Mouse (Mus musculus) forebrain, embryonic 11.5 days (tissue): Measurements from ENCODE around the gene Galc. TPM values are rescaled to one million over a fixed set of nuclear protein-coding genes. Genes with fewer than 3 reads are reported as not detected.

Experiments
- ATAC-seq: fragments of 200-750 bp; cut with Nextera tagmentation; replicated peaks from 2 replicates; pipeline ENCODE4 v1.8.0; 2017; ENCODE audit warnings: moderate TSS enrichment; ENCODE audit not compliant: low FRiP score
- DNase-seq: peaks from one replicate; pipeline ENCODE4 v3.0.0-alpha.2; 2017; ENCODE audit warnings: low spot score
- H3K27ac ChIP-seq: fragments of 300-500 bp; sonication (generic); 2 replicates; pipeline ENCODE4 v1.5.1; 2014; ENCODE audit warnings: low read depth, low read length
- H3K27me3 ChIP-seq: fragments of 300-500 bp; sonication (generic); 2 replicates; pipeline ENCODE4 v1.6.1; 2014; ENCODE audit warnings: mild to moderate bottlenecking, low read length, mixed read lengths; ENCODE audit not compliant: control insufficient read depth, insufficient read depth
- H3K36me3 ChIP-seq: fragments of 300-500 bp; sonication (generic); 2 replicates; pipeline ENCODE4 v1.6.1; 2014; ENCODE audit warnings: mild to moderate bottlenecking, low read length, moderate library complexity, mixed read lengths; ENCODE audit not compliant: control insufficient read depth, insufficient read depth
- H3K4me1 ChIP-seq: fragments of 300-500 bp; sonication (generic); replicated peaks from 2 replicates; pipeline ENCODE4 v1.6.1; 2014; ENCODE audit warnings: low read length, mixed read lengths; ENCODE audit not compliant: control insufficient read depth, insufficient read depth
- H3K4me2 ChIP-seq: fragments of 300-500 bp; sonication (generic); 2 replicates; pipeline ENCODE4 v1.6.1; 2014; ENCODE audit warnings: low read depth, mild to moderate bottlenecking, low read length, moderate library complexity, mixed read lengths; ENCODE audit not compliant: severe bottlenecking
- H3K4me3 ChIP-seq: fragments of 300-500 bp; sonication (generic); 2 replicates; pipeline ENCODE4 v1.5.1; 2014; ENCODE audit warnings: low read depth, low read length
- H3K9ac ChIP-seq: fragments of 300-500 bp; sonication (generic); 2 replicates; pipeline ENCODE4 v1.6.1; 2014; ENCODE audit warnings: low read length
- H3K9me3 ChIP-seq: fragments of 300-500 bp; sonication (generic); 2 replicates; pipeline ENCODE4 v1.6.1; 2016; ENCODE audit warnings: low read length, mixed read lengths; ENCODE audit not compliant: control insufficient read depth
- WGBS: fragments of 180-500 bp; shearing (Covaris S2); extraction: QIAGEN DNeasy Blood & Tissue Kit; methylation state at CpG from one replicate; pipeline ENCODE4 v1.1.7; 2014; 5-methylcytosine and 5-hydroxymethylcytosine counted together
- polyA plus RNA-seq: library from polyadenylated mRNA; unstranded; fragments of >200 nt; fragmentation: Nextera tagmentation; extraction: Ambion mirVana; gene quantifications from 2 replicates; pipeline ENCODE4 v1.2.1, GENCODE M21; 2014

Gene Galc
- polyA plus RNA-seq, 1 experiment from 2014 or later: 16.4 TPM

DNA sequence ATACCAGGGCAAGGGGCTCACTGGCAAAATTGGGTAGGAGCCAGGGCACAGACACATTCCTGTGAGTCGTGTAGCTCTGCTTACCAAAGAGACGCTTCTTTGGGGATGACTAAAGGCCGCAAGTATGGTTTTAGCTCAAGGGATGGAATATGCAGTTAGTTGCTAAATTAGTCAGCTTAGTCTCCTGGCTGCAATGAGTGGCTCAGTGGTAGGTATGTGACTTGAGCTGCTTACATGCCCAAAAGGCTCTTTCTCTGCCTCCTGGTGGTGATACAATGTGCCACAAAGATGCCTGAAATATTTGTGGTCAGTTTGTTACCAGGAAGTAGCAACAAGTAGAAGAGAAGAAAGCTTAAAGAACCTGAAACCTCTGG lies 24.2 kb upstream of the Galc start:
- 77% methylated on average over 3 of the region's 3 CpGs for WGBS
- H3K36me3 ChIP-seq: no peaks in the 10 kb centered on the region

DNA sequence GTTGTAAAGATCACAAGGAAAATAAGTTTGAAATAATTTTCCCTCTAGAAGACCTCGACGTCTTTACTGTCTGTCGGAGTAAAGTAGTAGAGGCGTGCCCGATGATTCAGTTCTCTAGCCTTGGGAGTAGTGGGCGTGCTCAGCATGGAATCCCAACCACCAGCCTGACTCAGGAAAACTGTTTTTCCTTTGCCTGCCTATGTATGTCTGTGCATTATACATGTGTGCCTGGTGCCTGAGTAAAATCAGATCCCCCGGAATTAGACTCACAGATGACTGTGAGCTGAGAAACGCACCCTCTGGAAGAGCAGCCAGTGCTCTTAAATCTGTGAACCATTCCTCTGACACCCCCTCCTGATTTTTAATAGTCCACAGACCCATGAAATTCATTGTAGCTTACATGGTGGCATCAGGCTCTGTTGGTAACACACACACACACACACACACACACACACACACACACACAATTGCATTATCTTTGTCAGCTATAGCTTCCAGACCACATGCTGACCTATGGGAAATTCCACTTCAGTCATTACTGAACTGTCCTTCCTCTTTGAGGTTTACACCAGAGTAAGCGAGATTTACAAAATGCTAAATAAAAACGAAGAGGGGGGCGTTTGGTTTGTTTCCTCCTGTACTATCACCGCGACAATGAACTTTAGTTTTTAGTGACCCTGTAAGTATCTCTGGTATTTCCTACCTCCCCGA lies 23.7 kb upstream of the Galc start:
- Histone ChIP-seq H3K4me1 (no peaks in the 10 kb centered on the region), H3K4me2 (no peak overlapping the region), H3K27ac (no peak overlapping the region), H3K9me3 (no peaks in the 10 kb centered on the region; the same call in 1 of the 2 replicates), H3K36me3 (no peaks in the 10 kb centered on the region), H3K9ac (no peak overlapping the region), H3K27me3 (no peaks in the 10 kb centered on the region), H3K4me3 (no peak overlapping the region)
- ATAC-seq (no peak), DNase-seq (no peak)
- 83% methylated on average over 14 of the region's 14 CpGs for WGBS

More for the DNA sequence above, 24.2 kb upstream of the Galc start:
- no peak overlapping the region for H3K4me2 ChIP-seq
- H3K27me3 ChIP-seq: no peaks in the 10 kb centered on the region
- H3K9me3 ChIP-seq: no peaks in the 10 kb centered on the region; the same call in 1 of the 2 replicates
- H3K27ac ChIP-seq: no peak overlapping the region
- no peaks in the 10 kb centered on the region for H3K4me1 ChIP-seq
- DNase-seq (no peak), ATAC-seq (no peak)
- no peak overlapping the region for H3K4me3 ChIP-seq
- H3K9ac ChIP-seq: no peak overlapping the region

DNA sequence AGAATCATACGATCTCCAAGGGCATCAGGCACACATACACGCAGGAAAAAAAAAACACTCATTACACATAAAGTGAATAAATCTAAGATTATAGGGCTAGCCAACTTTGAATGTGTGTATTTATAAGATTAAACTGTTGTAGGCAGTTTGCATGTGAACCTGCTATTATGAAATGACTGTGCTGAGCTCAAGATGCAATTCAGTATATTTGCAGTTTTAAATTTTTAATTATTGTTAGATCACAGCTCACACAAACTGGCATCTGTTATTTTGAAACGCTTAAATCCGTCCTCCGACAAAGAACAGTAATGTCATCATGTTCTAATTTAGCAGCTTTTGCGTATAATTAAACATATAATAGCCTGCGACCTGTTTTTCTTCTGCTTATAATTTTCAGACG lies 21.7 kb upstream of the Galc start:
- no peaks in the 10 kb centered on the region for H3K27me3 ChIP-seq
- H3K27ac ChIP-seq: no peak overlapping the region
- no peaks in the 10 kb centered on the region for H3K4me1 ChIP-seq
- H3K4me3 ChIP-seq: no peak overlapping the region
- no peak for DNase-seq
- H3K36me3 ChIP-seq: no peaks in the 10 kb centered on the region
- no peak overlapping the region for H3K4me2 ChIP-seq
- no peaks in the 10 kb centered on the region; the same call in 1 of the 2 replicates for H3K9me3 ChIP-seq
- ATAC-seq: no peak
- WGBS: 77% methylated on average over 8 of the region's 8 CpGs
- no peak overlapping the region for H3K9ac ChIP-seq

DNA sequence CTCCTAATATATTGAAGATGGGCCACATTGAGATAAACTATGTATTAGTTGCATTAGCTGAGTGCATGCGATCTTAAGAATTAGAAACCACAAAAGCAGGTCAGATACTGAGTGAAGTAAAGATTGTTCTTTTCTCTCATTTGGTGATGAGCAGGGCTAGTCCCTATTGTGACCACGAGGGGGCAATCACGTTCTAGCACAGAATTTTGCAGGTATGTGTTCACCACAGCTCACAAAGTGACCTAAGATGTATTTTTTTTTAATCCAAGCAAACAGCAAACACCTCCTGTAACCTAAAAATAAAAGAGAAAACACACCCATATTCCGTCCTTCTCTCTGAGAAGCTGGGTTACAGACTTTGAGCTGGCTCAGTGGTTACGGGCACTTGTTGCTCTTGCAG lies 21.3 kb upstream of the Galc start:
- Histone ChIP-seq H3K27me3 (no peaks in the 10 kb centered on the region), H3K9me3 (no peaks in the 10 kb centered on the region; the same call in 1 of the 2 replicates), H3K4me2 (no peak overlapping the region), H3K4me1 (no peaks in the 10 kb centered on the region), H3K4me3 (no peak overlapping the region), H3K36me3 (no peaks in the 10 kb centered on the region), H3K9ac (no peak overlapping the region), H3K27ac (no peak overlapping the region)
- WGBS: 34% methylated on average over 5 of the region's 5 CpGs
- ATAC-seq: 0 out of 2 replicates have a peak, but pooled peaks have one; percentile 60
- DNase-seq: peak; percentile 74

DNA sequence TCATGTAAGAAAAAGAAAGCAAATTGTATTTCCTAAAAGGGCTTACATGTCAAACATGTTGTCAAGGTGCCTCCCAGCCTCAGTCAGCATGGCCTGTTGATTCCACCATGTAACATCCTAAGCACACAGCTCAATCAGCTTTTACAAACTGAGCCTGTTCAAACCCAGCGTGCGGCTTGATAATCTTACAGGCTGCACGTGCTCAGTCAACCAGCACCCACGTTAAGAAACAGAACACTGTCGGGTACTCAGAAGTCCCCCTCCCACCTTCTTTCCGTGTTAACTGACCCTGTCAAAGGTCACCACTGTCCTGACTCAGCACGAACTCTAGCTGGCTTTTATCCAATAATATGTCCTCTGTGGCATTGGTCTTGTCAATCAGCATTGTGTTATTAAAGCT lies 13.2 kb upstream of the Galc start:
- WGBS: 62% methylated on average over 7 of the region's 7 CpGs
- H3K36me3 ChIP-seq: no peaks in the 10 kb centered on the region
- no peak overlapping the region for H3K27ac ChIP-seq
- DNase-seq (no peak), ATAC-seq (no peak)
- H3K4me1 ChIP-seq: 0 out of 2 replicates have a peak, but pooled peaks cover 1% of the 10 kb centered on the region
- no peak overlapping the region for H3K4me2 ChIP-seq
- H3K9me3 ChIP-seq: no peaks in the 10 kb centered on the region
- no peaks in the 10 kb centered on the region for H3K27me3 ChIP-seq
- H3K4me3 ChIP-seq: no peak overlapping the region
- H3K9ac ChIP-seq: no peak overlapping the region

DNA sequence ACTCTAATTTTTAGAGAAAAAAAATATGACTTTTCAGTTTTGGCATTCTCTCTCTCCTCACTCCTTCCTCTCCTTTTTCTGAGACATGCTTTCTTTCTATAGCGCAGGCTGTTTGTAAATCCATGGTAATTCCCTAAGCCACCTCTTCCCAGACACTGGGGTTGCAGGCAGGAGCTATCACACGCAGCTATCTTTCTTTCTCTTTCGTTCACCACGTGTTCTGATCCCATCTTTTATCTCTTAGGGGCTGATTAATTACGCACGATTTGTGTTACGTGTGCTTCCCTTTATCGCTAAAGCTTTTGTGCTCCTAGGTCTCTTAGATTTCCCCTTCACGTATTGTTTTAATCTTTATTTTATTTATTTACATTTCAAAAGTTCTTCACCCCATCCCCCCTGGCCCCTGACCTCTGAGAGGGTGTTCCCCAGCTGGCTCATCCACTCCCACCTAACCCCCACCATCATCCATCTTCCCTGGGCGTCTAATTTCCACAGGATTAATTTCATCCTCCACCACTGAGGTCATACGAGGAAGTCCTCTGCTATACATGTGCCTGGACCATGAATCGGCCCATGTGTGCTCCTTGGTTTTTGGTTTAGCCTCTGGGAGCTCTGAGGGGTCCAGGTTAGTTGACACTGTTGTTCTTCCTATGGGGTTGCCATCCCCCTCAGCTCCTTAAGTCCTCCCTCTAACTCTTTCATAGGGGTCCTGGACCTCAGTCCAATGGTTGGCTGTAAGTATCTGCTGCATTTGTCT lies 11.7 kb upstream of the Galc start:
- Histone ChIP-seq H3K9ac (no peak overlapping the region), H3K36me3 (no peaks in the 10 kb centered on the region), H3K4me1 (0 out of 2 replicates have a peak, but pooled peaks cover 1% of the 10 kb centered on the region), H3K27ac (no peak overlapping the region), H3K4me2 (no peak overlapping the region), H3K4me3 (no peak overlapping the region), H3K9me3 (no peaks in the 10 kb centered on the region), H3K27me3 (no peaks in the 10 kb centered on the region)
- ATAC-seq: no peak
- no peak for DNase-seq
- 64% methylated on average over 12 of the region's 12 CpGs for WGBS

DNA sequence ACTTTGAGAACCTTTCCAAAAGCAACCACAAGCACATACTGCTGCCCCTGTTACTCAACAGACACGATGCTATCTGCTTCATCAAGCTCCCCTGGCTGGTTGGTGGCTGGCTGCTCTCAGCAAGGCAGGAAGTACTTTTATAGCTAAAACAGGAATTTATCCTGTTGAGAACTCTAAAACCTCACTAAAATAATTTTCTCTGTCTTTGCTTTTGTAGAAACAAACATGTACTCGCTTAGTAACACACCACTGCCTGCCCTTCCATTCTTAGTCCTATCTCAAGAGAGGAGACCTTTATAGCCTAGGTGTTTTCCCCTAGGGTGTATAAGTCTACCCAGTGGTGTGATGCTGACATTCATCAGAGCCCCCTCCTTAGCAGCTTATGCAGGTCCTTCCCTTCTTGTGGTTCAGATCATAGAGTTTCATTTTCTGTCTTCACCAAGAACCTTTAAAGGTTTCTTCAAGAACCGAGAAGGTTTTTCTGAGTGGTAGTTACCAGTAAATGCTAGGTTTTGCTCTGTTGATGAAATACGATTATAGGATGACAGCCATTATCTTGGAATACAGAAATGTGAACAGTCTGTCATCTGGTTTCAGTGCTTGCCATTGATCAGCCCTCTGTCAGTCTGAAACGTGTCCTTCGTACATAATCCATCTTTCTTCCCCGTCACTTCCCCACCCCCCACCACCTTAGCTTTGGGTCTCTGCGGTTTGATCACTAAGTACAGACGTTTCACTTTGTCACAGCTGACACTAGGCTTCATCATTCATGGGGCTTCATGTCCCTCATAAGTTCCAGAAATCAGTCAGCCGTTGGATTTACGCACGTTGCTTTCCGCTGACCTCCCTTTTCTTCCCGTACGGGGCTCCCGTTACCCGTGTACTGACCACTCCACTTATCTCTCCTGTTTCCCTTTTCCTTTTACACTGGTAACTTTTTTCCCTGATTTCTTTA lies 10.8 kb upstream of the Galc start:
- no peaks in the 10 kb centered on the region for H3K27me3 ChIP-seq
- H3K36me3 ChIP-seq: no peaks in the 10 kb centered on the region
- no peak overlapping the region for H3K4me2 ChIP-seq
- no peaks in the 10 kb centered on the region for H3K9me3 ChIP-seq
- no peak overlapping the region for H3K4me3 ChIP-seq
- 0 out of 2 replicates have a peak, but pooled peaks cover 1% of the 10 kb centered on the region for H3K4me1 ChIP-seq
- H3K27ac ChIP-seq: no peak overlapping the region
- no peak overlapping the region for H3K9ac ChIP-seq
- no peak for ATAC-seq
- DNase-seq: no peak
- 85% methylated on average over 17 of the region's 17 CpGs for WGBS
